Mouse (Mus musculus): ENCODE measurements at regions not wholly inside any gene's neighbourhood (a gene's known extent, or its start where the extent isn't known, plus 50 kb on each side); places are given as distances from the start of the nearest gene placed in this dataset.

DNA sequence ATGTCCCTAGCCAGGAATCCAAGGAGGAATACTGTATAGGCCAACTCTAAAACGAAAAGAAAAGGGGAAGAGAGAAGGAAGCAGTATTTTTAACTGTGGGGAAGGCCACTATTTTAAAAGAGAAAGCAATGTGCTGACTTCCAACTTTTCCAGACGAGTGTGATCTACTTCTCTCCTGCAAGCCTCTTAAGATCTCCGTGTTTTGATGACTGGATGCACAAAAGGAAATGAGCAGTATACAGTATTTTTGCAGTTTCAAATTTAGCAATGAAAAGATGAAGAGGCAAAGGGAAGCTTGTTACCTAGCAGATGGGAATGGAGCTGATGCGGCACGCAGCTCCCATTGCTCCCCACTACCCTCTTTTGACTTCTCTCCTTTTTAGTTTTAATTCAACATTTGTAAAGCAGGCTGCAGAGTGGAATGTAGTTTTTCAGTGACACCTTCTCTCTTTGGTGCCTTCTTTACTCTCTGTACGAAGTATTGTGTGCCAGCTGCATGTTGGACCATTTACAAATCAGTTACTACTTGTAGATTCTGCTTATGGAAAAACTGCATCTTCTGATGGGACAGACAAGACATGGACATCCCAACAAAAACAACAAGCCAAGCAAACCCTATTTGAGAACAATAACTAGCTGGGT, 287.2 kb downstream of the Usp25 start:
- Histone ChIP-seq H3K4me1 (ENCODE audit: control insufficient read depth, insufficient read depth, low read length) (no peaks in the 10 kb centered on the region), H3K9me3 (ENCODE audit: control insufficient read depth, low read length) (no peaks in the 10 kb centered on the region), H3K36me3 (ENCODE audit: control insufficient read depth, insufficient read depth, low read length) (no peaks in the 10 kb centered on the region), H3K27me3 (ENCODE audit: control insufficient read depth, insufficient read depth, low read length) (no peaks in the 10 kb centered on the region), H3K4me3 (ENCODE audit: low read depth, low read length) (no peak overlapping the region), H3K4me2 (ENCODE audit: low read depth, low read length) (no peak overlapping the region), H3K9ac (replicated peaks; ENCODE audit: low read depth, low read length) (no peak overlapping the region), H3K27ac (ENCODE audit: low read depth, low read length) (no peak overlapping the region)
- 59% methylated on average over 6 of the region's 6 CpGs for WGBS
- no peak for ATAC-seq (ENCODE audit: low read depth)

DNA sequence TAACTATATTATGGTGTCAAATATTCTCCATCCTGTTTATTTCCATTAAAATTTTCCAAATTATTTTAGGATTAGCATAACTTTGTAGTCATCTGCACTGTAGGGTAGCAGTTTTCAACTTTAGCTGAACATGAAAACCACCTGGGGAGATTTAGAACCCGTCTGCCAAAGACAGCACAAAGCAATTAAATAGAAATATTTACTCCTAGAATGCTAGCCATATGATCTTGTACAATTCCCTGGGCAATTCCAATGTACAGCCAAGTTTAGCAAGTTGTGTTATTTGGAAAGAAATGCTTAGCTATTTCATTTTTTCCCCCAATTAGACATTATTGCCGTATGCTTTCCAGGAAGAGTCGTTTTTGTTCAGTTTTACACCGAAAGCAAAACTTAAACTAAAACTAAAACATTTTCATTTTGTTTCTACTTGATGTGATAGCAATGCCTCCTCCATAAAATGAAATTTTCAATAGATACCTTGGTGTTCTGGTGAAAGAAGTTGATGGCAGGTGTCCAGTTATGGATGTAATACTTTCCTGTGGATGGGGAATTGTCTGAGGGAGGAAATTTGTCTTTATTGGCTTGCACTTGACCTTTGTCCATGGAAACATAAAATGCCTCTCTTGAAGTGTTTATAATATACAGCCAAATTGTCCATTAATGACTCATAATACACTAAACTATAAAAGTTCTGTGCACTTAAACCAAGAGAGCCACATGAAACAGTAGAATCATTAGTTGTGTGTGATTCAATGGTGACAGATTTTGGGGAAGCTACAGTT, 282.3 kb downstream of the Usp25 start:
- Histone ChIP-seq H3K27me3 (ENCODE audit: control insufficient read depth, insufficient read depth, low read length) (no peaks in the 10 kb centered on the region), H3K4me2 (ENCODE audit: low read depth, low read length) (no peak overlapping the region), H3K4me1 (ENCODE audit: control insufficient read depth, insufficient read depth, low read length) (peaks cover 8% of the 10 kb centered on the region), H3K9me3 (ENCODE audit: control insufficient read depth, low read length) (no peaks in the 10 kb centered on the region), H3K4me3 (ENCODE audit: low read depth, low read length) (no peak overlapping the region), H3K27ac (ENCODE audit: low read depth, low read length) (no peak overlapping the region), H3K36me3 (ENCODE audit: control insufficient read depth, insufficient read depth, low read length) (no peaks in the 10 kb centered on the region), H3K9ac (replicated peaks; ENCODE audit: low read depth, low read length) (no peak overlapping the region)
- no peak for ATAC-seq (ENCODE audit: low read depth)
- WGBS = 67% methylated on average over 4 of the region's 4 CpGs

DNA sequence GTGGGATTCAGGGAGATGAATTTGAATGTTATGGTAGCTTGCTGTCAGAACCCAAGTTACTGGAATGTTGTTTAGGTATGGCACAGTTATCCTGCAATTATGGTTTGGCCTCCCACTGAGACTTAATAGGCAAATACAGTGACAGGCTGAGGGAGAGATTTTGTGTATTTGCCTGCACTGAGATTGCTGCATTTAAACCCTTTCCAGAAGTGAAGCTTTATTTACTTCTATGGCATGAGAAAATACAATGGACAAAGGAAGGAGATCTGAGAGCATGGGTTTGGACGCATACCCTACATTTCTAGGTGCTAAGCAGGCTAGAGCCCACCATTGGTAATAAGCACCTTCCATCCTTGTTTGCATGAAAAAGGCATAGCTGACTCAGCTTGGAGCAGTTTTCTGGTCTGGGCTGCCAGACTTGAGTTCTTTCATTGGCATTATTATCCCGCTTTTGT, 278.8 kb downstream of the Usp25 start:
- peak; percentile 14; the same call in 1 of the 2 replicates for ATAC-seq (ENCODE audit: low read depth)
- no peak overlapping the region for H3K9ac ChIP-seq (replicated peaks; ENCODE audit: low read depth, low read length)
- peak overlapping the region; percentile 53 for H3K27ac ChIP-seq (ENCODE audit: low read depth, low read length)
- 80% methylated on average over 2 of the region's 2 CpGs for WGBS
- peak overlapping the region; percentile 19 for H3K4me2 ChIP-seq (ENCODE audit: low read depth, low read length)
- no peaks in the 10 kb centered on the region for H3K9me3 ChIP-seq (ENCODE audit: control insufficient read depth, low read length)
- no peaks in the 10 kb centered on the region for H3K27me3 ChIP-seq (ENCODE audit: control insufficient read depth, insufficient read depth, low read length)
- no peaks in the 10 kb centered on the region for H3K36me3 ChIP-seq (ENCODE audit: control insufficient read depth, insufficient read depth, low read length)
- H3K4me3 ChIP-seq (ENCODE audit: low read depth, low read length) = no peak overlapping the region
- H3K4me1 ChIP-seq (ENCODE audit: control insufficient read depth, insufficient read depth, low read length) = peaks cover 8% of the 10 kb centered on the region

DNA sequence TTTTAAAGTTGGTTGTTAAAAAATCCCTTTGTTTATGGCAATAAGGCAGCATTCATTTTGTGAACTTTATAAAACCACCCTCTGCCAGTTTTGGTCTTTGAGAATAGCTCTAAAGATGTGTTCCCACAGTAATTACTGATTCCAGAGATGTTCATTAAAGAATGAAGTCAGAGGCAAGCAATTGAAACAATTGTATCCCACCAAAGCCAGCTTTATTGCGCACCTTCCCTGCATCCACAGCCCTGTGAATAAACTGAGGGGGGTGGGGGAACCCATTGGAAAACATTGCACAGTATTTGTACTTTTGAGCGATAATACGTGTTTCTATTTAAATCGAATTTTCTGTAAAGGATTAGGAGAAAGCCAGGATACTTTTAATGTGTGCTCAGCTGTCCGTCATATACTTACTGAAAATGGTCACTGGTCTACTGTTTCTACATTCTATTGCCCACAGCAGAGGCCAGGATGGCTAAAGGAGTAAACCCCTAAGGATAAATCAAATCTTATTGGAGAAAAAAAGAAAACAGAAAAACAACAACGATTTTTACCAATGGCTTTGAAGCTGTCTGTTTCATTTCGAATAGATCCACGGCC, 278.3 kb downstream of the Usp25 start:
- H3K4me1 ChIP-seq (ENCODE audit: control insufficient read depth, insufficient read depth, low read length) = peaks cover 8% of the 10 kb centered on the region
- WGBS = 61% methylated on average over 8 of the region's 8 CpGs
- peak overlapping the region; percentile 19 for H3K4me2 ChIP-seq (ENCODE audit: low read depth, low read length)
- no peaks in the 10 kb centered on the region for H3K36me3 ChIP-seq (ENCODE audit: control insufficient read depth, insufficient read depth, low read length)
- peak overlapping the region; percentile 53 for H3K27ac ChIP-seq (ENCODE audit: low read depth, low read length)
- no peaks in the 10 kb centered on the region for H3K9me3 ChIP-seq (ENCODE audit: control insufficient read depth, low read length)
- no peak for ATAC-seq (ENCODE audit: low read depth)
- H3K9ac ChIP-seq (replicated peaks; ENCODE audit: low read depth, low read length) = no peak overlapping the region
- H3K27me3 ChIP-seq (ENCODE audit: control insufficient read depth, insufficient read depth, low read length) = no peaks in the 10 kb centered on the region
- H3K4me3 ChIP-seq (ENCODE audit: low read depth, low read length) = no peak overlapping the region

DNA sequence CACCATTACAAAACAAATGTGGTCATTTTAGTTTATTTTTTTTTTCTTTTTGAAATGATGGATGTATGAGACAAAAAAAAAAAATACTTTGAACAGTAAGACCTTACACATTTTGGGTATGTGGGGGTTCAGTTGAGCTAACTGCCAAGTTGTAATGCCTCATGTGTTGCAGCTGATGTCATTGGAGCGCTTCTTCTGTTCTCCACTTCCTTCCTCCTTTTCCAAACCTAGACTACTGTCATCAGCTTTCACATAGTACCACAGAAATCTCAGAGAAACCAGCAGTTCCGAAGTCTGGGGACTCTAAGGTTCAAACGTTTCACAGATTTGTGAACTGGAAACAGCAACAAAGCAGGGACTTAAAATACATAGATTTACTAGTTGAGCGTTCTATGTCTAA, 270.7 kb downstream of the Usp25 start:
- no peaks in the 10 kb centered on the region for H3K36me3 ChIP-seq (ENCODE audit: control insufficient read depth, insufficient read depth, low read length)
- no peaks in the 10 kb centered on the region for H3K4me1 ChIP-seq (ENCODE audit: control insufficient read depth, insufficient read depth, low read length)
- H3K9me3 ChIP-seq (ENCODE audit: control insufficient read depth, low read length) = no peaks in the 10 kb centered on the region
- no peak for ATAC-seq (ENCODE audit: low read depth)
- WGBS = 81% methylated on average over 4 of the region's 4 CpGs
- H3K27ac ChIP-seq (ENCODE audit: low read depth, low read length) = no peak overlapping the region
- H3K4me2 ChIP-seq (ENCODE audit: low read depth, low read length) = no peak overlapping the region
- no peaks in the 10 kb centered on the region for H3K27me3 ChIP-seq (ENCODE audit: control insufficient read depth, insufficient read depth, low read length)
- H3K9ac ChIP-seq (replicated peaks; ENCODE audit: low read depth, low read length) = no peak overlapping the region
- H3K4me3 ChIP-seq (ENCODE audit: low read depth, low read length) = no peak overlapping the region

DNA sequence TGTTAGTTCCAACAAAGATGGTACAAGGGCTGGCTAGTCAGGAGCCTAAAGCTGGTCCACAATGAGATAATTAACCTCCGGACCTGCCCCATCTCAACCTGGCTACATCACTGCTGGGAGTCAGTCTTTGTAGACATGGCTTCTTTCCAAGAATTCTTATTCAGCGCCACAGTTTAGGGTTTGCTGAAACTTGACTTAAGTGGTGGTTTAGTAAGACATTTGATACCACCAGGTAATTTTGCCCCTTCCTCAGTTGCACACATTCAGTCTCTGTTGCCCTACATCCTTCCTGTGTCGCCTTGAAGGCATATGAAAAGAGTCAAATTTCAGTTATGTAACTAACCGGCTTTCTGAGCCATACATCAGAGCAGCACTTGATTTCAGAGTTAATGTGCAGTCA, 266.4 kb downstream of the Usp25 start:
- Histone ChIP-seq H3K4me2 (ENCODE audit: low read depth, low read length) (no peak overlapping the region), H3K9me3 (ENCODE audit: control insufficient read depth, low read length) (no peaks in the 10 kb centered on the region), H3K4me1 (ENCODE audit: control insufficient read depth, insufficient read depth, low read length) (no peaks in the 10 kb centered on the region), H3K9ac (replicated peaks; ENCODE audit: low read depth, low read length) (no peak overlapping the region), H3K27ac (ENCODE audit: low read depth, low read length) (no peak overlapping the region), H3K36me3 (ENCODE audit: control insufficient read depth, insufficient read depth, low read length) (no peaks in the 10 kb centered on the region), H3K4me3 (ENCODE audit: low read depth, low read length) (no peak overlapping the region), H3K27me3 (ENCODE audit: control insufficient read depth, insufficient read depth, low read length) (no peaks in the 10 kb centered on the region)
- ATAC-seq (ENCODE audit: low read depth) = no peak
- WGBS = 86% methylated on average over 4 of the region's 4 CpGs

DNA sequence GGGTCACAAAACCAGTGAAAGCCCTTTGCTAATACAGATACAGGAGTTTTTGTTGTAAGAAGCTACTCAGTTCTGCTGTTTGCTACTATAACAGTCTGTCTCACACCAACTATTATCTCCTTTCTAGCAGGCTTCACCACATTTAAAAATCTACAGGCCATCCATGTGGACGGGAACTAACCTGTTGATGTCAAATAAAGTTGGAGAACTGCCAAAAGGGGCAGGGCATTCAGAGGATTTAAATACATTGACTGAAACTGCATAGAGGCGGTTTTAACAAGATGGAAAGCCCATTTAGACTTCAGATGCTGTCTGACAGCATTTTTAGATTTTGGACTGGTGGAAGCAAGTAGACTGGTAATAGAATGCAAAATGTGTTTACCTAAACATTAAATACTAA, 266.0 kb downstream of the Usp25 start:
- no peak overlapping the region for H3K9ac ChIP-seq (replicated peaks; ENCODE audit: low read depth, low read length)
- H3K4me3 ChIP-seq (ENCODE audit: low read depth, low read length) = no peak overlapping the region
- no peaks in the 10 kb centered on the region for H3K27me3 ChIP-seq (ENCODE audit: control insufficient read depth, insufficient read depth, low read length)
- H3K9me3 ChIP-seq (ENCODE audit: control insufficient read depth, low read length) = no peaks in the 10 kb centered on the region
- no peak overlapping the region for H3K4me2 ChIP-seq (ENCODE audit: low read depth, low read length)
- WGBS = 63% methylated on average over 2 of the region's 2 CpGs
- H3K27ac ChIP-seq (ENCODE audit: low read depth, low read length) = no peak overlapping the region
- H3K36me3 ChIP-seq (ENCODE audit: control insufficient read depth, insufficient read depth, low read length) = no peaks in the 10 kb centered on the region
- no peaks in the 10 kb centered on the region for H3K4me1 ChIP-seq (ENCODE audit: control insufficient read depth, insufficient read depth, low read length)
- no peak for ATAC-seq (ENCODE audit: low read depth)

DNA sequence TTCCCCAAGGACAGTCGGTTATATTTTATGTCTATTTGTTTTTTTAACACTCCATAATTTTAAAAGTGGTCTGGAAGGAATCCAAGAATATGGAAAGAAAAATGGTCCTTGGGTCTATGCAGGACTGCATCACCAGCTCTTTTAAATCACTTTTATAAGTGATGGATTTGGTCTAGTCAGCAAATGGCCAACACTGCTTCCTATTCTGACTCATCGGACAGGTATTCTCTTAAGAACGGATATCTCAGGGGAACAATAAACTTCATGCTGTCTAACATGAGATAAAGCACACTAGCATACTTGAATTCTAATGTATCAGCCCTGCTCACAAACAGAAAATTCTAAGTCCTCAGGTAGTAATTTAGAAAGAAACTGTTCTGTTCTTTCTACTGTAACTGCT, 259.8 kb downstream of the Usp25 start:
- WGBS = 64% methylated on average over 3 of the region's 3 CpGs
- Histone ChIP-seq H3K27ac (ENCODE audit: low read depth, low read length) (no peak overlapping the region), H3K36me3 (ENCODE audit: control insufficient read depth, insufficient read depth, low read length) (no peaks in the 10 kb centered on the region), H3K4me3 (ENCODE audit: low read depth, low read length) (no peak overlapping the region), H3K9me3 (ENCODE audit: control insufficient read depth, low read length) (no peaks in the 10 kb centered on the region), H3K4me1 (ENCODE audit: control insufficient read depth, insufficient read depth, low read length) (no peaks in the 10 kb centered on the region), H3K27me3 (ENCODE audit: control insufficient read depth, insufficient read depth, low read length) (no peaks in the 10 kb centered on the region), H3K9ac (replicated peaks; ENCODE audit: low read depth, low read length) (no peak overlapping the region), H3K4me2 (ENCODE audit: low read depth, low read length) (no peak overlapping the region)
- no peak for ATAC-seq (ENCODE audit: low read depth)

DNA sequence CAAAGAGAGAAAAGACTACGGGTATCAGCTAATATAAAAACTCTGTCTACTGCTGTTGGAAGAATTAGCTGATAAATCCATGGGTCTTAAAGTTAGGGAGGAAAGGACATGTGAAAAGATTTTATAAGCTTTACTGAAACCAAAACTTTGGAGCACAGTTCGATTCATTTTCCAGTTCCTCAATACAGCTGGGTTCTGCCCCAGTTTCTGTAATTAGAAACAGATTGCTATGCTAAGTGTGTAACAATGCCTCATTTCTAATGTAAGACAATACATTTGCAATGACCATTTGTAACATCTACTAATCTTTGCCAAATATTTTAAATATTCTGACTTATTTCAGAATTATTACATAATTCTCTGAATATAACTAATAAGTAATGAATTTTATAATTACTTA, 255.4 kb downstream of the Usp25 start:
- Histone ChIP-seq H3K4me2 (ENCODE audit: low read depth, low read length) (no peak overlapping the region), H3K9ac (replicated peaks; ENCODE audit: low read depth, low read length) (no peak overlapping the region), H3K36me3 (ENCODE audit: control insufficient read depth, insufficient read depth, low read length) (no peaks in the 10 kb centered on the region), H3K4me1 (ENCODE audit: control insufficient read depth, insufficient read depth, low read length) (no peaks in the 10 kb centered on the region), H3K9me3 (ENCODE audit: control insufficient read depth, low read length) (no peaks in the 10 kb centered on the region), H3K27me3 (ENCODE audit: control insufficient read depth, insufficient read depth, low read length) (no peaks in the 10 kb centered on the region), H3K27ac (ENCODE audit: low read depth, low read length) (no peak overlapping the region), H3K4me3 (ENCODE audit: low read depth, low read length) (no peak overlapping the region)
- ATAC-seq (ENCODE audit: low read depth) = no peak
- 84% methylated on average over 2 of the region's 2 CpGs for WGBS
